Mouse (Mus musculus): ENCODE data around the gene Lcn12. TPM values are rescaled to one million over a fixed set of nuclear protein-coding genes. Genes with fewer than 3 reads are reported as not detected.

Gene Lcn12
- polyA plus RNA-seq, 1 experiment from 2014 or later: not detected

DNA sequence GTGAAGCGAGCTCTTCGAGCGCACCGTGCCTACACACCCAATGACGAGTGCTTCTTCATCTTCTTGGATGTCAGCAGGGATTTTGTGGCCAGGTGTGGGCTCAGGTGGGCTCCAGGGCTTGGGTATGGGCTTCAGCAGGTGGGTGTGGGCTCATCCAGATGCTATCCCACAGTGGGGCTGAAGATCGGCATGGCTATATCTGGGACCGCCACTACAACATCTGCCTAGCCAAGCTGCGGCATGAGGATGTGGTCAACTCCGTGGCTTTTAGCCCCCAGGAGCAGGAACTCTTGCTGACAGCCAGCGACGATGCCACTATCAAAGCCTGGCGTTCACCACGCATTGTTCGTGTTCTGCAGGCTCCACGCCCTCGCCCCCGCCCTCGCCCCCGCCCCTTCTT is 10.8 kb upstream of the Lcn12 start:
- Histone ChIP-seq H3K36me3 (replicated peaks) (peaks cover 41% of the 10 kb centered on the region), H3K27ac (replicated peaks) (no peak overlapping the region), H3K4me3 (no peak overlapping the region), H3K4me1 (peaks cover 24% of the 10 kb centered on the region), H3K9me3 (no peaks in the 10 kb centered on the region), H3K27me3 (replicated peaks; ENCODE audit: low read depth, poor library complexity, severe bottlenecking) (no peaks in the 10 kb centered on the region)
- WGBS: 95% methylated on average over 19 of the region's 19 CpGs
- DNase-seq (ENCODE audit: low spot score): no peak

DNA sequence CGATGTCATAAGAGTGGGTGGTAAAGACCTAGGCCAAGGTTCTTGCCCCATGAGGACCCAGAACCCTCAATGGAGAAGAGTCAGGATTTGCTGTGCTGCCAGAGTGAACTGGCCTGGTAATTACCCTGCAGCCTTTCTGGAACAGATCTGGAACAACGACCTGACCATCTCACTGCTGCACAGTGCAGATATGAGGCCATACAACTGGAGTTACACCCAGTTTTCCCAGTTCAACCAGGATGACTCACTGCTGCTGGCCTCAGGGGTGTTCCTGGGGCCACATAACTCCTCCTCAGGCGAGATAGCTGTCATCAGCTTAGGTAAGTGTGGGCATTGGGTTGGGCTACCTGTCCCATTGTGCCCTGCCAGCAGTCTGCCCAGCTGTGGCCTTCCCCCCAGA is 9.0 kb upstream of the Lcn12 start:
- H3K4me1 ChIP-seq: peaks cover 30% of the 10 kb centered on the region
- no peak overlapping the region for H3K27ac ChIP-seq (replicated peaks)
- DNase-seq (ENCODE audit: low spot score): no peak
- H3K27me3 ChIP-seq (replicated peaks; ENCODE audit: low read depth, poor library complexity, severe bottlenecking): no peaks in the 10 kb centered on the region
- H3K4me3 ChIP-seq: peak overlapping the region; percentile 92; the same call in 1 of the 2 replicates
- peaks cover 41% of the 10 kb centered on the region for H3K36me3 ChIP-seq (replicated peaks)
- H3K9me3 ChIP-seq: no peaks in the 10 kb centered on the region
- 88% methylated on average over 3 of the region's 3 CpGs for WGBS

DNA sequence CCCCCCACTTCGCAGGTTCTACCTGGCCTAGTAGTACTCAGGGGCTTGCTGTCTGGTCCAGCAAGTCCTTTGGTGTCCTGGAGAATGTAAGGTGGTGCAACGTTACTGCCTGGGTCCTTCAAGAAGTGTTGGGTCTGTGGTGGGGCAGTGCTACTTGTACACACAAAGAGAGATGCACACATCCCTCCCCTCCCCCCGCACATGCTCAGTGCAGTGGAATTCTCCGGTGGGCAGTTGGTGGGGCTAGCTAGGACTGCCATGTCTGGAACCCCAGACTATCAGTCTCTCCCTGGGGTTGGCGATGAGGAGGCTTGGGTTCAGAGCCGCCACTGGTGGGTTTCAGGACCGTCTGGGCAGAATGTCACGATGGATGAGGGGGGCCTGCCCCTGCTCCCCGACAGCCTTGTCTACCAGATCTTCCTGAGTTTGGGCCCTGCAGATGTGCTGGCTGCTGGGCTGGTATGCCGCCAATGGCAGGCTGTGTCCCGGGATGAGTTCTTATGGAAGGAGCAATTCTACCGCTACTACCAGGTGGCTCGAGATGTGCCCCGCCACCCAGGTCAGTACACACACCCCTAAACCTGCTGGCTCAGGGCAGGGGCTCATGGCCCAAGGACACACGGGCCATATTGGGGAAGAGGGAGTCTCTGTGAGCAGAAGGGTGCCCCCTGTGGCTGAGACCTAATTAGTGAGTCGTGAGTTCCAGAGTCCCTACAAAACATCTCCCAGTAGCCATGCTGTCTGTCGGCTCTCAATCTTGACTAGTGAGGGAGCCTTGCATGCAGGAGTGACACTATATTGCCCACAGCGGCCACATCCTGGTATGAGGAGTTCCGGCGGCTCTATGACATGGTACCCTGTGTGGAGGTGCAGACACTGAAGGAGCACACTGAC is 8.1 kb upstream of the Lcn12 start, which contains the start of gene C8g:
TSS of gene C8g (minus strand) at position 127 of the 894 bp plus-strand sequence.
- H3K27me3 ChIP-seq (replicated peaks; ENCODE audit: low read depth, poor library complexity, severe bottlenecking): no peaks in the 10 kb centered on the region
- DNase-seq (ENCODE audit: low spot score): peak; percentile 24
- 80% methylated on average over 20 of the region's 20 CpGs for WGBS

DNA sequence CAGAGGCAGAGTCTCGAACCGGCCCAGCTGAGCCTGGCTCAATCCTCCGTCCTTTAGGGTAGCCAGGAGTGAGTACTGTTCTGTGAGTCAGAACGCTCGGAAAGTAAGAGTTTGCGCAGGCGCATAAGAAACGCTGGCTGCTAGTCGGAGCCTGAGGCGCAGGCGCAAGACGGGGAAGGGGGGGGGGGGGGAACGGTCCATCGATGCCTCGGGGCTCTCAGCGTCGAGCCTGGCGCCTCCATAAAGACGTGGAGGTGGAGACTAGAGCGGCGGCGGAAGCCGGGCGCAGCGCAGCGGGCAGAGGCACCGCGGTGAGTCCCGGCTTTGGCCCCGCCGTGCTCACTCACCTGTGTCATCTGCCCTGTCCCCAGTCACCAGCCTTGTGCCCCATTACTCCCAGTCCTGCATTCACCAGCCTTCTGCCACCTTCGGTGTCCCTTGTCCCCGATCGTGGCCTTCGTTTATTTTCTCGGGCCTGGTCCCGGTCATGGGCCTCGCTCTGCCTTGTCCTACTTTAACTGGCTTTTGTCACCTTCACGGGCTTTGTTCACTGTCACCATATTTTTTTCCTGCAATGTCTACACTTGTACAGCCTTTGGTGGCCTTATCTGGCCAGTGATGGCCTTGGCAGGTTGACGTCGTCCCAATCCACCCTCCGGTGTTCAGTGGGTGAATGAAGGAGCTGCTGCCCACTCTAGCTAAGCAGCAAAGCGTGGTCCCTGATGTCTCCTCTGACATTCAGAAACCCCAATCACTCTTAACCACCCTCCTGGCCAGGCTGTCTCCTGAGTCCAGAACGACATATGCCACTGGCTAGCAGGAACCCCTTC is 7.1 kb upstream of the Lcn12 start, which contains the start of gene Fbxw5:
TSS of gene Fbxw5 (plus strand) at position 175 of the 830 bp plus-strand sequence.
- 1% methylated on average over 44 of the region's 44 CpGs for WGBS
- Histone ChIP-seq H3K27ac (replicated peaks) (peak within 1 kb of the TSS; percentile 95), H3K4me1 (peaks cover 30% of the 10 kb centered on the region)

More for the DNA sequence above, 8.1 kb upstream of the Lcn12 start, which contains the start of gene C8g:
- H3K36me3 ChIP-seq (replicated peaks): peaks cover 41% of the 10 kb centered on the region
- H3K4me3 ChIP-seq: peak within 1 kb of the TSS; percentile 92
- H3K27ac ChIP-seq (replicated peaks): peak within 1 kb of the TSS; percentile 95
- no peaks in the 10 kb centered on the region for H3K9me3 ChIP-seq
- H3K4me1 ChIP-seq: peaks cover 30% of the 10 kb centered on the region

DNA sequence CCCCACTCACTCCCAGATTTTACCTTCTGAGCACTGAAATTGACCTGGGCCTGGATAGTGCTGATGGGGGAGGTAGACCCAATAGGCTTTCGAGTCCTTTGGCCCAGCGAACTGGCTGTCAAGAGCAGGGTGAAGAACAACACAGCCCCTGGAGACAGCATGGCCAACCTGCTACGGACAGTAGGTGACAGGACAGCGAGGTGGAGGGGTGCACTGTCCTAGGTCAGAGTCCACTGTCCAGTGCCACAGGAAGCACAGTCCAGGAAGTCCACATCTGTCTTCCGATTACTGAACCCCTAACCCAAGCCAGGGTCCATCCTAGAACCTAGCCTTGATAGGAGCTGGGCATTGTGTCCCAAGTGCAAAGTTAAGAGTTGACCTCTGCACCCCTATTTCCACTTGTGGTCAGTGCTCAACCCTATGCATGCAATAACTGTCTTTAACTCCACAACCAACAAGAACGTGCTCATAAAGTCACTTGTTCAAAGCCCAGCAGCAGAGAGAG is 6.4 kb upstream of the Lcn12 start:
- Histone ChIP-seq H3K4me3 (peak overlapping the region; percentile 92), H3K36me3 (replicated peaks) (peaks cover 31% of the 10 kb centered on the region), H3K27me3 (replicated peaks; ENCODE audit: low read depth, poor library complexity, severe bottlenecking) (no peaks in the 10 kb centered on the region), H3K27ac (replicated peaks) (peak overlapping the region; percentile 95), H3K9me3 (no peaks in the 10 kb centered on the region), H3K4me1 (peaks cover 30% of the 10 kb centered on the region)
- DNase-seq (ENCODE audit: low spot score): no peak
- WGBS: 66% methylated on average over 6 of the region's 6 CpGs

More for the DNA sequence above, 7.1 kb upstream of the Lcn12 start, which contains the start of gene Fbxw5:
- Histone ChIP-seq H3K9me3 (no peaks in the 10 kb centered on the region), H3K27me3 (replicated peaks; ENCODE audit: low read depth, poor library complexity, severe bottlenecking) (no peaks in the 10 kb centered on the region), H3K36me3 (replicated peaks) (peaks cover 37% of the 10 kb centered on the region), H3K4me3 (peak within 1 kb of the TSS; percentile 92)
- DNase-seq (ENCODE audit: low spot score): peak; percentile 97

DNA sequence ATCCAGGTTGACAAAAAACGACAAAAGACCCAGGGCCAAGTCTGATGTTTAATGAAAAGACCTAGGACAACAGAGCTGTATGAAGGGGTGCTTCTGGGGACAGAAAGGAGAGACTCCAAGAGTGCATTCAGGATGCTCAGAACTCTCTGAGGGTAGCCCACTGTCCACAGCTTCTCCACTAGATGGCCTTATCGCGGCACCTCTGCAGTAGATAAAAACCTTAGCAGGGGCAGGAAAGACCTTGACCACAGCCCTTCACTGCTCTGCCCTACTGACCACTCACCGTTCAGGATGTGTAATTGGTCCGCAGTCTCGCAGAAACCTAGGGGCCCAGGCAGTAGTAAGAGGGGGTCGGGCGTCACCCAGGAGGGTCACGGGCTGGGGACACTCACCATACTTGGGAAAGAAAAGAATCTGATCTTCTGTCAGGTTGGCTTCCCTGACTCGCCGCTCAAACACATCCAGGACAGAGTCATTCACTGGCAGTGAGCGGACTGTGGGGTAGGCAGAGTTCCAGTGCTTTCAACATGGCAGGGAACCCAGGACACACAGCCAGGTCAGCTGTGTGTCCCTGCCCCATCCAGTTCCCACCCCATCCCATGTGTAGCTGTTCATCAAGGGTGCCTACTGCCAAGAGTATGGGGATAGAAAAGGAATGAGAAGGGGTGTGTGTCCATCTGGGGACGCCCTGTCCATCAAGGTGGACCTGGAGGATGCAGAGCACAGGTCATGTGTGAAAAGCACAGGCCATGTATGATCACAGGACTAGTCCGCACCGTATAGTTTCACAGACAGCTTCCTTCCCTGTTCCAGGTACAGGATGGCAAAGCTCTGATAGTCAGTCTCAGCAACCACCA is 5.1 kb upstream of the Lcn12 start:
- Histone ChIP-seq H3K36me3 (replicated peaks) (peaks cover 18% of the 10 kb centered on the region), H3K4me3 (0 out of 2 replicates have a peak overlapping the region, but pooled peaks have one; percentile 8), H3K27me3 (replicated peaks; ENCODE audit: low read depth, poor library complexity, severe bottlenecking) (no peaks in the 10 kb centered on the region), H3K27ac (replicated peaks) (no peak overlapping the region), H3K9me3 (no peaks in the 10 kb centered on the region), H3K4me1 (peaks cover 30% of the 10 kb centered on the region)
- no peak for DNase-seq (ENCODE audit: low spot score)
- 71% methylated on average over 15 of the region's 15 CpGs for WGBS

DNA sequence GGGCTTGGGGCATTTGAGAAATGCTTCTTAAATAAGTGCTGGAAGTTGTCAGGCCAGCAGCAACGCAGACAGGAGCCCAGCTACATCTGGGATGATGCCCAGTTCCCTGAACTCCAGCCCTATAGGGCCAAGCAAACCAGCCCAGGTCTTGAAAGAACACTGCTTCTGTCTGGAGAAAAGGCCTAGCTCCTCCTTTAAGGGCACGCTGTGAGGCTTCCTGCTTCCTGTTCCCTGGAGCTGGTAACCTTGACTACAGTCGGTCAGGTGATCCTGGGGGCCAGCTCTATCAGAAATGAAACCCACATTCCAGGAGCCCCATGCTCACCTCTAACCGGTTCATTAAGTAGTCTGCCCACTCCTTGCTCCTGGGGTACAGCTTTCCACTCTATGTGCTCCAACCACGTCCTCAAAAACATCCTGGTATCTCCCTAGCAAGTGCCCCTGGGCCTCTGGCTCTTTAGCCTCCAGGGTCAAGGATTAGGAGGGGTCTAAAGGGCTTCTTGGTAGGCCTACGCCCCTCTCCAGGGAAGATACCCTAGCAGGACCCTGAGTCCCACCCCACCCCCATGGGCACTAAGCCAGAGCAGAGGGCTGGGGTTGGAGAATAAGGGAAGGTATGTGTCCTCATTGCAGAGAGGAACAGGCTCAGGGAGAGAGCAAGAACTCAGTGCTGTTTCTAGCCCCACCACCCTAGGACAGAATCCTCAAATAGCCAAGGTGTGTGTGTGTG is 4.3 kb upstream of the Lcn12 start:
- H3K9me3 ChIP-seq: no peaks in the 10 kb centered on the region
- no peak overlapping the region; the same call in 1 of the 2 replicates for H3K27ac ChIP-seq (replicated peaks)
- H3K27me3 ChIP-seq (replicated peaks; ENCODE audit: low read depth, poor library complexity, severe bottlenecking): no peaks in the 10 kb centered on the region
- peaks cover 9% of the 10 kb centered on the region for H3K36me3 ChIP-seq (replicated peaks)
- no peak for DNase-seq (ENCODE audit: low spot score)
- H3K4me3 ChIP-seq: no peak overlapping the region
- WGBS: 62% methylated on average over 6 of the region's 6 CpGs
- H3K4me1 ChIP-seq: peaks cover 30% of the 10 kb centered on the region

DNA sequence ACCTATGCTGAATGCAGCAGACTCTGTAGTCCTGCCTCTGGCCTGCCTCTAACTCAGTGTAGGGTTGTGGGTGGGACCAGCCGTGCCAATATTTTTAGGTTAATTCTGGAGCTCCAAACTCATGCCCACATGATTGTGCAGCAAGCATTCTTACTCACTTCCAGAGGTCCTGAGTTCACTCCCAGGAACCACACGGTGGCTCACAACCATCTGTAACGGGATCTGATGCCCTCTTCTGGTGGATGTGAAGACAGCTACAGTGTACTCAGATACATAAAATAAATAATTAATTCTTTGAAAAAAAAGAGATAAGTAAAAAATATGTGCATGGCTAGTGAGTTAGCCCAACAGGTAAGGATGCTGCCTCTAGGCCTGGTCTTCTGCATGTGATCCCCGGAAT is 2.8 kb upstream of the Lcn12 start:
- 46% methylated on average over 4 of the region's 4 CpGs for WGBS
- no peak for DNase-seq (ENCODE audit: low spot score)
- H3K9me3 ChIP-seq: no peaks in the 10 kb centered on the region
- no peak overlapping the region for H3K4me3 ChIP-seq
- no peak overlapping the region for H3K27ac ChIP-seq (replicated peaks)
- peaks cover 21% of the 10 kb centered on the region for H3K4me1 ChIP-seq
- no peaks in the 10 kb centered on the region for H3K27me3 ChIP-seq (replicated peaks; ENCODE audit: low read depth, poor library complexity, severe bottlenecking)
- H3K36me3 ChIP-seq (replicated peaks): no peaks in the 10 kb centered on the region

DNA sequence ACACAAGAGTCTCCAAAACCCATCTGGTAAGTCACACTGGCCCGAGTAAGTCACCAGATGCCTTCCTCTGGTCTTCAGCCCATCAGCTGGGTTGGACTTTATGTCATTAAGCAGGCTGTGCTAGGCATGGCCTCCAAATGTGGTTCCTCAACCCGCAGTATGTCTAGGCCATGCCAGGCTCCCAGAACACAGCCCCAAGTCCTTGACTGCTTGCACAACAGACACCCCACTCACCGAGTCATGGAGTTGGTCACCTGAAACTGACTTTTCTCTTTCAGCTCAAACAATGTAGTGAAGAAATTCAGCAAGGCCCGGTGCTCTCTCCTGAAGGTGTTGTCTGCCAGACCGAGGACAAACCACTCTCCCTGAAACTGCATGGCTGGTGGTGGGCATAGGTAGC is 723 bp downstream of the Lcn12 start:
- WGBS: 85% methylated on average over 5 of the region's 5 CpGs
- no peak for DNase-seq (ENCODE audit: low spot score)

DNA sequence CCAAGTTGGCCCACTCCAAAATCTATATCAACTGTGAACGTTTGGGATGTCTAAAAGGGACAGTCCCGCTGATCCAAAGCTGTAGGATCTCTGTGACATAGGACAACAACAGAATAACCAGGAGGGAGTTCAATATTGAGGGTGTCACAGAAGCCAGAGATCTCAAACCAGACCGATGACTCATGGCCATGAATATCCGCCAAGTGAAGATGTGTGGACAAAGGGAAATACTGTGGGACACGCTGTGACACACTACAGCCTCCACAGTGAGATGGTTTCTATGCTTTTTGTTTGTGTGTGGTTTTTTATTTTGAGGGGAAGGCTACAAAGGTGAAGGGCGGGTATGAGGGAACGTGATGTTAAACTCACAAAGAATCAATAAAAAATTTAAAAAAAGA is 5.0 kb downstream of the Lcn12 start:
- no peak overlapping the region for H3K27ac ChIP-seq (replicated peaks)
- H3K4me3 ChIP-seq: no peak overlapping the region
- no peak for DNase-seq (ENCODE audit: low spot score)
- no peaks in the 10 kb centered on the region for H3K9me3 ChIP-seq
- 84% methylated on average over 7 of the region's 7 CpGs for WGBS
- no peaks in the 10 kb centered on the region for H3K27me3 ChIP-seq (replicated peaks; ENCODE audit: low read depth, poor library complexity, severe bottlenecking)
- H3K36me3 ChIP-seq (replicated peaks): no peaks in the 10 kb centered on the region
- H3K4me1 ChIP-seq: no peaks in the 10 kb centered on the region

More for the DNA sequence above, 723 bp downstream of the Lcn12 start:
- no peaks in the 10 kb centered on the region for H3K36me3 ChIP-seq (replicated peaks)
- no peak overlapping the region for H3K4me3 ChIP-seq
- H3K4me1 ChIP-seq: peaks cover 6% of the 10 kb centered on the region; the same call in 1 of the 2 replicates
- H3K9me3 ChIP-seq: no peaks in the 10 kb centered on the region
- H3K27me3 ChIP-seq (replicated peaks; ENCODE audit: low read depth, poor library complexity, severe bottlenecking): no peaks in the 10 kb centered on the region
- H3K27ac ChIP-seq (replicated peaks): no peak overlapping the region

DNA sequence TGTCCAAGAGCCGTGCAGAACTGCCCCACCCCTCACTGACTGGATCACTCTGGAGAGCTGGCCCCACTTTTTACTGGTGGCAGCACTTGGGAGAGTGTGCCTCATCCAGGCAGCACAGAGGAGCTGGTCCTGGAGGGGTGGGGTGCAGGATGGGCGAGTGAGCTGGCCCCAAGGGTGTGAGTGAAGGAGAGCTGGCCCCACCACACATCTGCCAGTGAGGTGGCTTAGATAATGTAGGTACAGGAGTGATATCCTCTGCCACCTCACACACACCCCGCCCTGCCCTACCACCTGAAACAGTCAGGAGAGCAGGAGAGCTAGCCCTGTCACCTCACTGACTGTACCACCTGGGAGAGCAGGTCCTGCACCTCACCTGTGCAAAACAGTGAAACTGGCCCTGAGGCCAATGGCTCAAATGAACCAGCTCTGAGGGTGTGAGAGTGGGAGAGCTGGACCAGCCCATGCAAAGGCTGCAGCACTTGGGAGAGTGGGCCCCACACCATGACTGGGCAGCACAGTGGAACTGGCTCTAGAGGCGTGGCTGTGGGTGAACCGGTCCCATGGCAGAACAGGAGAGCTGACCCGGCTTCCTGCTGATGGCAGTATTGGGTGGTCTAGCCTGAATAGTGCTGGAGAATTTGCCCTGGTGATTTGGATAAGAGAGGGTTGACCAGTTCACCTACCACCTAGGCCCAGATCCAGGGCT is 5.6 kb downstream of the Lcn12 start:
- Histone ChIP-seq H3K36me3 (replicated peaks) (no peaks in the 10 kb centered on the region), H3K4me1 (no peaks in the 10 kb centered on the region), H3K27me3 (replicated peaks; ENCODE audit: low read depth, poor library complexity, severe bottlenecking) (no peaks in the 10 kb centered on the region), H3K27ac (replicated peaks) (no peak overlapping the region), H3K9me3 (no peaks in the 10 kb centered on the region), H3K4me3 (no peak overlapping the region)
- WGBS: 78% methylated on average over 6 of the region's 6 CpGs
- no peak for DNase-seq (ENCODE audit: low spot score)
